Mouse (Mus musculus) urinary bladder, postnatal 25 days (tissue): ENCODE data around the gene Rnf135.
"Not testable (repeated sequence)": the region's sequence is repeated elsewhere in the genome, so short reads cannot be mapped to it uniquely, and the experiment has no call there.

ENCODE experiments used
- DNase-seq: peaks from one replicate; pipeline ENCODE4 v3.0.0; 2022; ENCODE audit warnings: low spot score

Gene Rnf135

GRCm38 (mm10) chr11:80183705-80184255, at the start of gene Rnf135:
Rnf135 (plus strand) TSS chr11:80183851.
- peak; percentile 88 for DNase-seq

- DNase-seq, result no peak
These were observed 48.9 kb upstream of the Rnf135 start for GRCm38 (mm10) chr11:80134744-80135143.

- DNase-seq, result no peak
These were observed 47.5 kb upstream of the Rnf135 start for GRCm38 (mm10) chr11:80135954-80136683.

GRCm38 (mm10) chr11:80136786-80137185, 46.9 kb upstream of the Rnf135 start:
- no peak for DNase-seq

- DNase-seq, result no peak
These were observed 45.9 kb upstream of the Rnf135 start for GRCm38 (mm10) chr11:80137773-80138172.

GRCm38 (mm10) chr11:80141825-80142521, 41.7 kb upstream of the Rnf135 start, which contains the start of gene Tefm:
Tefm (minus strand) TSS chr11:80142175.
- peak; percentile 78 for DNase-seq

- no peak for DNase-seq
These were observed 40.8 kb upstream of the Rnf135 start for GRCm38 (mm10) chr11:80142872-80143271.

GRCm38 (mm10) chr11:80145787-80146275, 37.8 kb upstream of the Rnf135 start:
- no peak for DNase-seq

GRCm38 (mm10) chr11:80147748-80148147, 35.9 kb upstream of the Rnf135 start:
- no peak for DNase-seq

- no peak for DNase-seq
These were observed 35.3 kb upstream of the Rnf135 start for GRCm38 (mm10) chr11:80148313-80148712.

GRCm38 (mm10) chr11:80148974-80149373, 34.7 kb upstream of the Rnf135 start:
- DNase-seq, result not testable (repeated sequence)

GRCm38 (mm10) chr11:80149412-80150023, 34.1 kb upstream of the Rnf135 start:
- no peak for DNase-seq

- no peak for DNase-seq
These were observed 33.1 kb upstream of the Rnf135 start for GRCm38 (mm10) chr11:80150566-80150965.

- DNase-seq, result no peak
These were observed 32.1 kb upstream of the Rnf135 start for GRCm38 (mm10) chr11:80151541-80151940.

GRCm38 (mm10) chr11:80152376-80152775, 31.3 kb upstream of the Rnf135 start:
- DNase-seq, result no peak

GRCm38 (mm10) chr11:80153857-80154495, 29.7 kb upstream of the Rnf135 start, which contains the start of gene Adap2:
Adap2 (plus strand) TSS chr11:80154105.
- DNase-seq, result peak; percentile 89

GRCm38 (mm10) chr11:80154501-80154900, 29.1 kb upstream of the Rnf135 start:
- no peak for DNase-seq

- DNase-seq, result no peak
These were observed 28.1 kb upstream of the Rnf135 start for GRCm38 (mm10) chr11:80155541-80155940.

GRCm38 (mm10) chr11:80155961-80156360, 27.7 kb upstream of the Rnf135 start:
- no peak for DNase-seq

GRCm38 (mm10) chr11:80156841-80157240, 26.8 kb upstream of the Rnf135 start:
- no peak for DNase-seq

- no peak for DNase-seq
These were observed 24.6 kb upstream of the Rnf135 start for GRCm38 (mm10) chr11:80159018-80159417.

GRCm38 (mm10) chr11:80161041-80161440, 22.6 kb upstream of the Rnf135 start:
- DNase-seq, result no peak
